Mouse (Mus musculus): ENCODE data around the gene Vps4a.
A peak's percentile ranks its signal among the peaks of the same experiment; 100 is the strongest.
"Not testable (repeated sequence)": the region's sequence is repeated elsewhere in the genome, so short reads cannot be mapped to it uniquely, and the experiment has no call there.

Vps4a gene

GRCm38 (mm10) chr8:107030650-107031576, at the start of gene Vps4a:
TSS of gene Vps4a (plus strand) at chr8:107031222.
- DNase-seq: peak; percentile 95

GRCm38 (mm10) chr8:106985404-106985821, 45.6 kb upstream of the Vps4a start:
- no peak for DNase-seq

GRCm38 (mm10) chr8:106985951-106986350, 45.1 kb upstream of the Vps4a start:
- no peak for DNase-seq

- no peak for DNase-seq
Measured at GRCm38 (mm10) chr8:106987557-106987956, 43.5 kb upstream of the Vps4a start.

- DNase-seq: no peak
Measured at GRCm38 (mm10) chr8:106991393-106991792, 39.6 kb upstream of the Vps4a start.

GRCm38 (mm10) chr8:106996339-106996738, 34.7 kb upstream of the Vps4a start:
- DNase-seq: not testable (repeated sequence)

- no peak for DNase-seq
Measured at GRCm38 (mm10) chr8:106997416-106997815, 33.6 kb upstream of the Vps4a start.

- no peak for DNase-seq
Measured at GRCm38 (mm10) chr8:106999068-106999467, 32.0 kb upstream of the Vps4a start.

- peak; percentile 70 for DNase-seq
Measured at GRCm38 (mm10) chr8:107002532-107002931, 28.5 kb upstream of the Vps4a start.

- no peak for DNase-seq
Measured at GRCm38 (mm10) chr8:107007795-107008194, 23.2 kb upstream of the Vps4a start.

GRCm38 (mm10) chr8:107012666-107013065, 18.4 kb upstream of the Vps4a start:
- DNase-seq: no peak

- no peak for DNase-seq
Measured at GRCm38 (mm10) chr8:107014915-107015314, 16.1 kb upstream of the Vps4a start.

- no peak for DNase-seq
Measured at GRCm38 (mm10) chr8:107023479-107023878, 7.5 kb upstream of the Vps4a start.

- no peak for DNase-seq
Measured at GRCm38 (mm10) chr8:107029310-107029709, 1.7 kb upstream of the Vps4a start.

- no peak for DNase-seq
Measured at GRCm38 (mm10) chr8:107030058-107030457, 964 bp upstream of the Vps4a start.

GRCm38 (mm10) chr8:107031577-107032090, 612 bp downstream of the Vps4a start:
- no peak for DNase-seq

- DNase-seq: not testable (repeated sequence)
Measured at GRCm38 (mm10) chr8:107033609-107034008, 2.6 kb downstream of the Vps4a start.

- DNase-seq: no peak
Measured at GRCm38 (mm10) chr8:107035641-107036040, 4.6 kb downstream of the Vps4a start.

- no peak for DNase-seq
Measured at GRCm38 (mm10) chr8:107036626-107037025, 5.6 kb downstream of the Vps4a start.

- no peak for DNase-seq
Measured at GRCm38 (mm10) chr8:107040632-107041031, 9.6 kb downstream of the Vps4a start.

- no peak for DNase-seq
Measured at GRCm38 (mm10) chr8:107045478-107045877, 14.5 kb downstream of the Vps4a start.

- DNase-seq: no peak
Measured at GRCm38 (mm10) chr8:107046976-107047375, 16.0 kb downstream of the Vps4a start.

GRCm38 (mm10) chr8:107048061-107048941, 17.3 kb downstream of the Vps4a start, which contains the start of gene Pdf:
TSS of gene Pdf (minus strand) at chr8:107048614.
- peak; percentile 78 for DNase-seq
